Mouse (Mus musculus) myocyte (in vitro differentiated cells): ENCODE measurements around the gene Speg.

Source experiments
- E2F4 ChIP-seq: IDR thresholded peaks from one replicate; pipeline ENCODE4 v1.6.1; 2011; ENCODE audit warnings: mild to moderate bottlenecking, control low read depth, moderate library complexity; ENCODE audit not compliant: insufficient read depth
- MYOD1 ChIP-seq, 3 experiments: IDR thresholded peaks; one replicate each; pipeline ENCODE4 v1.6.1; 2011; ENCODE audit warnings: control low read depth in 2 of 3, low read depth in 2 of 3, mild to moderate bottlenecking in 2 of 3, moderate library complexity in 1 of 3; ENCODE audit not compliant: insufficient read length in 2 of 3, control insufficient read depth in 1 of 3
- POLR2A ChIP-seq: IDR thresholded peaks from one replicate; pipeline ENCODE4 v1.6.1; 2011; ENCODE audit warnings: low read depth, mild to moderate bottlenecking, control low read depth, moderate library complexity; ENCODE audit not compliant: insufficient read length
- SRF ChIP-seq: IDR thresholded peaks from one replicate; pipeline ENCODE4 v1.6.1; 2011; ENCODE audit warnings: low read depth; ENCODE audit not compliant: control insufficient read depth, insufficient read length
- TCF3 ChIP-seq: IDR thresholded peaks from one replicate; pipeline ENCODE4 v1.6.1; 2011; ENCODE audit warnings: low read depth, control low read depth; ENCODE audit not compliant: insufficient read length

DNA sequence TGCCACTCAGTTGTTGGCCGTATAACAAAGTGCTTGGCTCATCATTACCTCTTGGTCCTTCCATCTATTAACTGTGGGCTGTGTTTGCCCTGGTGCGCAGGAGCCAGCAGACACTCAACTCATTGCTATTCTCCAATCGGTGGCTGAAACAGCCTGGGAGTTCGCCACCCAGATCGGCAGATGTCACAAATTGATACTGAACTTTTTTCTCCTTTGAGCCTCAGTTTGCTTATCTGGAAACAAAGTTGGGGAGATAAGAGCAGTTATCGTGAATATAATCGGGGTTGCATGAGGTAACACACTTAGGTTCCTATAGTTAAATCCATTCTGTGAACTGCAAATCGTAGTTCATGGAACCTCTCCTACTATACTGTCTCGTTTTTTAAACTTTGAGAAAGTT lies 38.0 kb upstream of the Speg start:
- TF ChIP-seq SRF, result no peak
- TF ChIP-seq E2F4, result no peak
- TF ChIP-seq TCF3, result no peak
- TF ChIP-seq MYOD1 (IDR thresholded peaks at IDR 0.05; ENCODE audit: control insufficient read depth in 1 of 3, insufficient read length in 2 of 3, low read depth in 2 of 3), result no peak
- TF ChIP-seq POLR2A, result no peak
